Mouse (Mus musculus) urinary bladder, postnatal 4 days (tissue): ENCODE measurements around the gene Csde1.

Experiments
- DNase-seq, 2 experiments: peaks; one replicate each; pipeline ENCODE4 v3.0.0; 2021 to 2022; ENCODE audit warnings: low spot score in 2 of 2

Gene Csde1

GRCm38 (mm10) chr3:103020249-103020942 lies at the start of gene Csde1:
TSS of gene Csde1 (plus strand) at chr3:103020426.
- peak; percentile 95 to 96 for DNase-seq

- no peak for DNase-seq
Measured at GRCm38 (mm10) chr3:102970508-102970907, 49.7 kb upstream of the Csde1 start.

GRCm38 (mm10) chr3:102976906-102977305 lies 43.3 kb upstream of the Csde1 start:
- DNase-seq: no peak

- DNase-seq: no peak
Measured at GRCm38 (mm10) chr3:102979550-102980348, 40.5 kb upstream of the Csde1 start.

GRCm38 (mm10) chr3:102980349-102980736 lies 39.9 kb upstream of the Csde1 start:
- no peak for DNase-seq

- no peak for DNase-seq
Measured at GRCm38 (mm10) chr3:102991041-102991440, 29.2 kb upstream of the Csde1 start.

- DNase-seq: no peak
Measured at GRCm38 (mm10) chr3:102992936-102993335, 27.3 kb upstream of the Csde1 start.

- no peak for DNase-seq
Measured at GRCm38 (mm10) chr3:102995233-102995604, 25.0 kb upstream of the Csde1 start.

- DNase-seq: peak; percentile 88 to 95
Measured at GRCm38 (mm10) chr3:102995605-102996321, 24.5 kb upstream of the Csde1 start, which contains the start of gene Sike1. TSS of gene Sike1 (plus strand) at chr3:102995708.

- no peak for DNase-seq
Measured at GRCm38 (mm10) chr3:102997036-102997435, 23.2 kb upstream of the Csde1 start.

GRCm38 (mm10) chr3:102997591-102997990 lies 22.6 kb upstream of the Csde1 start:
- DNase-seq: no peak

GRCm38 (mm10) chr3:103001595-103001994 lies 18.6 kb upstream of the Csde1 start:
- DNase-seq: no peak

GRCm38 (mm10) chr3:103017350-103017749 lies 2.9 kb upstream of the Csde1 start:
- no peak for DNase-seq

- DNase-seq: no peak
Measured at GRCm38 (mm10) chr3:103019462-103019861, 764 bp upstream of the Csde1 start.

GRCm38 (mm10) chr3:103020943-103021638 lies 865 bp downstream of the Csde1 start:
- DNase-seq: peak; percentile 83 to 92

- DNase-seq: no peak
Measured at GRCm38 (mm10) chr3:103026174-103026573, 5.9 kb downstream of the Csde1 start.

- DNase-seq: no peak
Measured at GRCm38 (mm10) chr3:103040285-103040684, 20.1 kb downstream of the Csde1 start.

- no peak for DNase-seq
Measured at GRCm38 (mm10) chr3:103040861-103041379, 20.7 kb downstream of the Csde1 start.

GRCm38 (mm10) chr3:103056016-103056595 lies 35.9 kb downstream of the Csde1 start:
- no peak for DNase-seq

GRCm38 (mm10) chr3:103057752-103058151 lies 37.5 kb downstream of the Csde1 start:
- no peak for DNase-seq
